Mouse (Mus musculus): ENCODE data around the gene Fyttd1. TPM values are rescaled to one million over a fixed set of nuclear protein-coding genes. Genes with fewer than 3 reads are reported as not detected.

The Fyttd1 gene
- total and polyA plus RNA-seq, 2 experiments from 2014 or later, result 121 to 129 TPM

DNA sequence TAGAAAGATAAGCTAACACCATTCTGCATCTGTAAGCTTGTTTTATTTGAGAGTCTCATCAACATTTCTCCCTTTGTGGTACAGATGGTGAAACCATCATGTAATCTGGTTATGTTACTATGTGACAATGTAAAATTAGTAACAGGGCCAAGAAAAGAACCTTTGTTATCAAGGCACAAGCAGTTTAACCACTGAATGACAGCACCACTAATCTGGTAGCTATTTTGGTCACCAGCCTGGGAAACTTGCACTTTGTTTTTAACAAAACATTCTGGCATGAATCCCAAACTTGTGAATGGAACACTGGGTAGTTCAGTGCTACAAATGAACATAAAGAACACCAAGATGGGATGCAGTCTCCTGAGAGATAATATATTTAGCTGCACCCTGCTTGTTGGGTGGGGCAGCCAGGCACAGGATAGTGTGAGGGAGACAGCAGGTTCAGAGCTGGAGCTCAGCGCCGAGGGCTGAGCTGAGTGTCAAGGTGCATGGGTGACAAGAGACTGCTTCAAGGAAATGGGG, 23.2 kb upstream of the Fyttd1 start:
- Histone ChIP-seq H3K36me3 (ENCODE audit: insufficient read depth) (peaks cover 13% of the 10 kb centered on the region), H3K27me3 (ENCODE audit: insufficient read depth, low read length) (no peaks in the 10 kb centered on the region), H3K27ac (ENCODE audit: low read depth, low read length) (peak overlapping the region; percentile 42), H3K9me3 (ENCODE audit: low read length) (no peaks in the 10 kb centered on the region), H3K4me2 (ENCODE audit: low read depth) (no peak overlapping the region), H3K9ac (no peak overlapping the region), H3K4me3 (ENCODE audit: low read depth, low read length) (no peak overlapping the region), H3K4me1 (ENCODE audit: insufficient read depth) (peaks cover 11% of the 10 kb centered on the region)
- peak; percentile 63 for DNase-seq
- no peak for TF ChIP-seq CTCF (IDR thresholded peaks at IDR 0.05; ENCODE audit: low read depth)
- peak; percentile 69 for ATAC-seq
- 22% methylated on average over 2 of the region's 2 CpGs for WGBS

DNA sequence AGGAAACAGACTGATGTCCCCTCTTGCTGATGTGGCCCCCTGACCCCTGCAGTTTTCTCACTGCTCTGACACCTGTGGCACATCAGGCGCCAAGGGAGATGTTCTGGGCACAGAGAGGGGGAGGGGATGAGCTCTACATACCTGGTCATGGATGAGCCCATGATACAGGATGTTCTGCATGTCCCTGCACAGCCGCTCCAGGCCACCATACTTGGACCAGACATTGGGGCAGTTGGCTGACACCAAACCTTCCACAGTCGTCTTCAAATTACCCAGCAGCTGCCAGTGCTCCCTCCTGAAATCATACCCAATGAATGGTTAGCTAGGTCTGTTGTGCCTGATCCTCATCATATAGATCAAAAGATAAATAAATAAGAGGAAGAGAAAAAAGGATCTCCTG, 20.5 kb upstream of the Fyttd1 start:
- H3K9ac ChIP-seq, result no peak overlapping the region
- H3K27me3 ChIP-seq (ENCODE audit: insufficient read depth, low read length), result no peaks in the 10 kb centered on the region
- H3K27ac ChIP-seq (ENCODE audit: low read depth, low read length), result no peak overlapping the region
- no peak for TF ChIP-seq CTCF (IDR thresholded peaks at IDR 0.05; ENCODE audit: low read depth)
- H3K4me1 ChIP-seq (ENCODE audit: insufficient read depth), result peaks cover 11% of the 10 kb centered on the region
- DNase-seq (no peak), ATAC-seq (no peak)
- no peak overlapping the region for H3K4me3 ChIP-seq (ENCODE audit: low read depth, low read length)
- H3K36me3 ChIP-seq (ENCODE audit: insufficient read depth), result peaks cover 4% of the 10 kb centered on the region; the same call in 1 of the 2 replicates
- WGBS, result 89% methylated on average over 3 of the region's 3 CpGs
- H3K9me3 ChIP-seq (ENCODE audit: low read length), result no peaks in the 10 kb centered on the region
- H3K4me2 ChIP-seq (ENCODE audit: low read depth), result no peak overlapping the region

GRCm38 (mm10) chr16:32858356-32858755, 18.9 kb upstream of the Fyttd1 start:
- no peaks in the 10 kb centered on the region for H3K27me3 ChIP-seq (ENCODE audit: insufficient read depth, low read length)
- H3K27ac ChIP-seq (ENCODE audit: low read depth, low read length), result no peak overlapping the region
- no peak for TF ChIP-seq CTCF (IDR thresholded peaks at IDR 0.05; ENCODE audit: low read depth)
- no peak for DNase-seq
- H3K36me3 ChIP-seq (ENCODE audit: insufficient read depth), result peaks cover 4% of the 10 kb centered on the region; the same call in 1 of the 2 replicates
- no peak for ATAC-seq
- WGBS, result 72% methylated on average over 4 of the region's 4 CpGs
- peaks cover 11% of the 10 kb centered on the region for H3K4me1 ChIP-seq (ENCODE audit: insufficient read depth)
- no peaks in the 10 kb centered on the region for H3K9me3 ChIP-seq (ENCODE audit: low read length)
- H3K9ac ChIP-seq, result no peak overlapping the region
- no peak overlapping the region for H3K4me3 ChIP-seq (ENCODE audit: low read depth, low read length)
- H3K4me2 ChIP-seq (ENCODE audit: low read depth), result no peak overlapping the region

DNA sequence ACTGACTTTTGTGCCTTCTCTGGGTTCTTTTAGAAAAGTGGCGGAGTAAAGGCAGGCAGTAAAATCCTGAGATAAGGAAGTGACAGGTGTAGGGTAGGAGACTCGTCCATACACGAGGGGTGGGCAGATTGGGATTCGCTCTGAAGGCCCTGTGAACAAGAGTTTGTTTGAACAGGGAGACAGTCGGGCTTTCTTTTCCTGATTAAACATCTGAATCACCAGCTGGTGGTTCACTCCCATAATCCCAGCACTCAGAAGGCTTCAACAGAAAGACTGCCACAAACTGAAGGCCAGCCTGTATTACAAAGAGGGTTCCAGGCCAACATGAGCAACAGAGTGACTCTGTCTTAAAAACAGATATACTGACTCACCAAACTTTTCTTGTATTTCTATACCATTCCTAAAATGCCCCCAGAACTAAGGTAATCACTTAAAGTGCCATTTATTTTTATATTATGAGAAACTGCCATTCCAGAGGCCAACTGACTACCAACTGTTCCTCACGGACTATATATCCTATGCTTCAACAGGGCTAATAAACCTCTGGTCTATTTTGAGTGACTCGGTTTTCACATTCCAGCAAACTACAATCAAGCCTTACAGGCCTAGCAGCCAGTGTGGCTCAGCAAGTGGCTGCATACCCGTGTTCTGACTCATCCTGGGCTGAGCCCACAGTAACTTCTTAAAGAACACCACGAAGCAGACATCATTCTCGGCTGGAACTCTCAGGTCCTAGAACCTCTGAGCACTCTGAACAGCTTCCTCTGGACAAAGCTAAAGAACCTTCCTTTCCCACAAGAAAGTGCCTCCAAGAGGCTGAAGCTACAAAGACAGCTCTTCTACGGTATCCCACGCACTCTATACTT, 18.3 kb upstream of the Fyttd1 start:
- no peak overlapping the region for H3K4me2 ChIP-seq (ENCODE audit: low read depth)
- no peak overlapping the region for H3K27ac ChIP-seq (ENCODE audit: low read depth, low read length)
- H3K9me3 ChIP-seq (ENCODE audit: low read length), result no peaks in the 10 kb centered on the region
- WGBS, result 76% methylated on average over 12 of the region's 12 CpGs
- no peak overlapping the region for H3K9ac ChIP-seq
- no peaks in the 10 kb centered on the region for H3K27me3 ChIP-seq (ENCODE audit: insufficient read depth, low read length)
- H3K4me1 ChIP-seq (ENCODE audit: insufficient read depth), result peaks cover 6% of the 10 kb centered on the region
- no peak for TF ChIP-seq CTCF (IDR thresholded peaks at IDR 0.05; ENCODE audit: low read depth)
- no peak for DNase-seq
- H3K36me3 ChIP-seq (ENCODE audit: insufficient read depth), result peaks cover 4% of the 10 kb centered on the region; the same call in 1 of the 2 replicates
- no peak overlapping the region for H3K4me3 ChIP-seq (ENCODE audit: low read depth, low read length)
- ATAC-seq, result no peak

DNA sequence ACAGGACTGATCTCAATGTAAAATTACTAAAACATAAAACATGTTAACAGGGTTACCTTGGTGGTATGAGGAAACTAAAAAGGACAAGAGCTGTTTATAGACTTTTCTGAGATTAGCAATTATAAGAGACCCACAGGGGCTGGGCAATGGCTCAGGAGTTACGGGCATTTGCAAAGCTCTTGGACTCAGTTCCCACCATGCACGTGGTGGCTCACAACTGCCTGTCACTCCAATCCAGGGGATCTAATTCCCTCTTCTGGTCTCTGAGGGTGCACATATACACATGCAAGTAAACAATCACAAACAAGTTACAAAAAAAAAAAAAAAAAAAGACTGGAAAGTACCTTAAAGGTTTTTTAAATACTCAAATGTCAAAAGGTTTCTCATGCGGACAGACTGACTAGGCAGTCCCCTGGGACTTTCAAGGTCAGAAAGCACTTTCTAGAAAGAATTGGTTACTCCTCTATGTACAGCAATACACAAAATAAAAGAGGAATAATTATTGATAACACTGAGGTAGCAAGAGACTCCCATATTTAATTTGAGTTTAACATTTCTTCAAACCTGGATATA, 15.4 kb upstream of the Fyttd1 start:
- WGBS, result 80% methylated on average over 3 of the region's 3 CpGs
- Histone ChIP-seq H3K27me3 (ENCODE audit: insufficient read depth, low read length) (no peaks in the 10 kb centered on the region), H3K36me3 (ENCODE audit: insufficient read depth) (no peaks in the 10 kb centered on the region), H3K27ac (ENCODE audit: low read depth, low read length) (no peak overlapping the region), H3K4me2 (ENCODE audit: low read depth) (no peak overlapping the region), H3K9ac (no peak overlapping the region), H3K4me3 (ENCODE audit: low read depth, low read length) (no peak overlapping the region), H3K4me1 (ENCODE audit: insufficient read depth) (0 out of 2 replicates have a peak, but pooled peaks cover 1% of the 10 kb centered on the region), H3K9me3 (ENCODE audit: low read length) (no peaks in the 10 kb centered on the region)
- no peak for ATAC-seq
- TF ChIP-seq CTCF (IDR thresholded peaks at IDR 0.05; ENCODE audit: low read depth), result no peak
- no peak for DNase-seq

GRCm38 (mm10) chr16:32865401-32865800, 11.9 kb upstream of the Fyttd1 start:
- no peak for TF ChIP-seq CTCF (IDR thresholded peaks at IDR 0.05; ENCODE audit: low read depth)
- DNase-seq (no peak), ATAC-seq (no peak)
- no peak overlapping the region for H3K9ac ChIP-seq
- no peak overlapping the region for H3K4me2 ChIP-seq (ENCODE audit: low read depth)
- H3K9me3 ChIP-seq (ENCODE audit: low read length), result no peaks in the 10 kb centered on the region
- H3K27me3 ChIP-seq (ENCODE audit: insufficient read depth, low read length), result no peaks in the 10 kb centered on the region
- no peaks in the 10 kb centered on the region for H3K36me3 ChIP-seq (ENCODE audit: insufficient read depth)
- WGBS, result 58% methylated on average over 4 of the region's 4 CpGs
- H3K4me3 ChIP-seq (ENCODE audit: low read depth, low read length), result no peak overlapping the region
- H3K27ac ChIP-seq (ENCODE audit: low read depth, low read length), result no peak overlapping the region
- 0 out of 2 replicates have a peak, but pooled peaks cover 10% of the 10 kb centered on the region for H3K4me1 ChIP-seq (ENCODE audit: insufficient read depth)

GRCm38 (mm10) chr16:32866713-32867112, 10.6 kb upstream of the Fyttd1 start:
- H3K4me3 ChIP-seq (ENCODE audit: low read depth, low read length), result 0 out of 2 replicates have a peak overlapping the region, but pooled peaks have one; percentile 58
- no peaks in the 10 kb centered on the region for H3K36me3 ChIP-seq (ENCODE audit: insufficient read depth)
- H3K4me1 ChIP-seq (ENCODE audit: insufficient read depth), result 0 out of 2 replicates have a peak, but pooled peaks cover 10% of the 10 kb centered on the region
- TF ChIP-seq CTCF (IDR thresholded peaks at IDR 0.05; ENCODE audit: low read depth), result no peak
- DNase-seq, result no peak
- 88% methylated on average over 5 of the region's 5 CpGs for WGBS
- H3K9me3 ChIP-seq (ENCODE audit: low read length), result no peaks in the 10 kb centered on the region
- H3K27me3 ChIP-seq (ENCODE audit: insufficient read depth, low read length), result no peaks in the 10 kb centered on the region
- no peak for ATAC-seq
- no peak overlapping the region for H3K27ac ChIP-seq (ENCODE audit: low read depth, low read length)
- peak overlapping the region; percentile 66 for H3K4me2 ChIP-seq (ENCODE audit: low read depth)
- no peak overlapping the region; the same call in 1 of the 2 replicates for H3K9ac ChIP-seq

Data from forebrain, postnatal 0 days (tissue).